Mouse (Mus musculus) midbrain, embryonic 10.5 days (tissue): ENCODE results near the gene Thap3. TPM values are rescaled to one million over a fixed set of nuclear protein-coding genes. Genes with fewer than 3 reads are reported as not detected.
"Not testable (repeated sequence)": the region's sequence is repeated elsewhere in the genome, so short reads cannot be mapped to it uniquely, and the experiment has no call there.

Experiments
- DNase-seq: peaks from one replicate; pipeline ENCODE4 v3.0.0-alpha.2; 2017; ENCODE audit warnings: low spot score
- H3K27ac ChIP-seq: fragments of 300-500 bp; sonication (generic); replicated peaks from 2 replicates; pipeline ENCODE4 v1.5.1; 2016; ENCODE audit warnings: mild to moderate bottlenecking
- H3K27me3 ChIP-seq: fragments of 300-500 bp; sonication (generic); 2 replicates; pipeline ENCODE4 v1.6.1; 2016; ENCODE audit warnings: low read depth, mild to moderate bottlenecking; ENCODE audit not compliant: poor library complexity, severe bottlenecking
- H3K36me3 ChIP-seq: fragments of 300-500 bp; sonication (generic); 2 replicates; pipeline ENCODE4 v1.6.1; 2016; ENCODE audit warnings: mild to moderate bottlenecking, moderate library complexity
- H3K4me1 ChIP-seq: fragments of 300-500 bp; sonication (generic); 2 replicates; pipeline ENCODE4 v1.6.1; 2016
- H3K4me3 ChIP-seq: fragments of 300-500 bp; sonication (generic); 2 replicates; pipeline ENCODE4 v1.5.1; 2016; ENCODE audit warnings: mild to moderate bottlenecking, moderate library complexity
- H3K9me3 ChIP-seq: fragments of 300-500 bp; sonication (generic); replicated peaks from 2 replicates; pipeline ENCODE4 v1.6.1; 2016; ENCODE audit warnings: mild to moderate bottlenecking
- whole genome bisulfite sequencing: fragments of 180-500 bp; shearing (Covaris S2); methylation state at CpG from one replicate; pipeline ENCODE4 v1.1.7; 2016; 5-methylcytosine and 5-hydroxymethylcytosine counted together
- polyA plus RNA-seq: library from polyadenylated mRNA; unstranded; fragments of >200 nt; fragmentation: Nextera tagmentation; extraction: Ambion mirVana; gene quantifications from 2 replicates; pipeline ENCODE4 v1.2.1, GENCODE M21; 2016

The Thap3 gene
- polyA plus RNA-seq: 32.1 and 36.2 TPM in 2 replicates

- peak; percentile 84 for DNase-seq
- Histone ChIP-seq H3K4me3 (peak within 1 kb of the TSS; percentile 97), H3K27me3 (no peaks in the 10 kb centered on the region), H3K27ac (peak within 1 kb of the TSS; percentile 96), H3K36me3 (peaks cover 67% of the 10 kb centered on the region), H3K4me1 (peaks cover 52% of the 10 kb centered on the region), H3K9me3 (no peaks in the 10 kb centered on the region)
- under 1% methylated on average over 54 of the region's 54 CpGs for WGBS
Measured at GRCm38 (mm10) chr4:151988342-151989109, at the start of gene Thap3. Thap3 (minus strand) TSS chr4:151988997.

GRCm38 (mm10) chr4:152038225-152038984 is 49.6 kb upstream of the Thap3 start, which contains the start of gene Tas1r1:
Tas1r1 (minus strand) TSS chr4:152038568.
- H3K27me3 ChIP-seq: 0 out of 2 replicates have a peak, but pooled peaks cover 3% of the 10 kb centered on the region
- DNase-seq: no peak
- H3K4me1 ChIP-seq: peaks cover 30% of the 10 kb centered on the region
- H3K4me3 ChIP-seq: peak within 1 kb of the TSS; percentile 100
- peaks cover 26% of the 10 kb centered on the region for H3K36me3 ChIP-seq
- no peaks in the 10 kb centered on the region for H3K9me3 ChIP-seq
- 51% methylated on average over 10 of the region's 10 CpGs for WGBS
- H3K27ac ChIP-seq: peak within 1 kb of the TSS; percentile 87

- not testable (repeated sequence) for DNase-seq, H3K36me3 ChIP-seq, H3K9me3 ChIP-seq, H3K4me3 ChIP-seq, H3K27ac ChIP-seq
- Histone ChIP-seq H3K4me1 (peaks cover 42% of the 10 kb centered on the region), H3K27me3 (peaks cover 14% of the 10 kb centered on the region)
- 89% methylated on average over 6 of the region's 6 CpGs for WGBS
Measured at GRCm38 (mm10) chr4:152036464-152036863, 47.7 kb upstream of the Thap3 start.

- H3K27ac ChIP-seq: no peak overlapping the region
- H3K4me3 ChIP-seq: no peak overlapping the region
- DNase-seq: no peak
- H3K4me1 ChIP-seq: peaks cover 41% of the 10 kb centered on the region
- peaks cover 14% of the 10 kb centered on the region for H3K27me3 ChIP-seq
- 86% methylated on average over 13 of the region's 13 CpGs for WGBS
- no peaks in the 10 kb centered on the region for H3K9me3 ChIP-seq
- H3K36me3 ChIP-seq: no peaks in the 10 kb centered on the region
Measured at GRCm38 (mm10) chr4:152032922-152033321, 44.1 kb upstream of the Thap3 start.

- H3K4me3 ChIP-seq: no peak overlapping the region
- DNase-seq: no peak
- H3K36me3 ChIP-seq: peaks cover 15% of the 10 kb centered on the region
- 71% methylated on average over 4 of the region's 4 CpGs for WGBS
- no peak overlapping the region; the same call in 1 of the 2 replicates for H3K27ac ChIP-seq
- peaks cover 14% of the 10 kb centered on the region for H3K27me3 ChIP-seq
- no peaks in the 10 kb centered on the region for H3K9me3 ChIP-seq
- peaks cover 65% of the 10 kb centered on the region for H3K4me1 ChIP-seq
Measured at GRCm38 (mm10) chr4:152029997-152030396, 41.2 kb upstream of the Thap3 start.

GRCm38 (mm10) chr4:152029087-152029486 is 40.3 kb upstream of the Thap3 start:
- Histone ChIP-seq H3K36me3 (peaks cover 24% of the 10 kb centered on the region), H3K4me3 (no peak overlapping the region), H3K9me3 (no peaks in the 10 kb centered on the region), H3K27me3 (peaks cover 11% of the 10 kb centered on the region), H3K27ac (no peak overlapping the region), H3K4me1 (peaks cover 71% of the 10 kb centered on the region)
- 47% methylated on average over 5 of the region's 5 CpGs for WGBS
- no peak for DNase-seq

- Histone ChIP-seq H3K27me3 (peaks cover 11% of the 10 kb centered on the region), H3K4me1 (peaks cover 71% of the 10 kb centered on the region), H3K9me3 (no peaks in the 10 kb centered on the region), H3K27ac (no peak overlapping the region), H3K36me3 (peaks cover 30% of the 10 kb centered on the region), H3K4me3 (peak overlapping the region; percentile 72)
- 65% methylated on average over 15 of the region's 15 CpGs for WGBS
- no peak for DNase-seq
Measured at GRCm38 (mm10) chr4:152028456-152028855, 39.7 kb upstream of the Thap3 start.

- under 1% methylated on average over 35 of the region's 35 CpGs for WGBS
- H3K4me1 ChIP-seq: peaks cover 70% of the 10 kb centered on the region
Measured at GRCm38 (mm10) chr4:152027524-152027923, 38.7 kb upstream of the Thap3 start, which contains the start of gene Zbtb48. Zbtb48 (minus strand) TSS chr4:152027671.

GRCm38 (mm10) chr4:152026751-152027508 is 38.1 kb upstream of the Thap3 start:
- Histone ChIP-seq H3K9me3 (no peaks in the 10 kb centered on the region), H3K36me3 (peaks cover 45% of the 10 kb centered on the region), H3K27ac (peak overlapping the region; percentile 86), H3K4me1 (peaks cover 64% of the 10 kb centered on the region), H3K27me3 (peaks cover 3% of the 10 kb centered on the region), H3K4me3 (peak overlapping the region; percentile 72)
- WGBS: 2% methylated on average over 41 of the region's 41 CpGs
- DNase-seq: no peak

More at GRCm38 (mm10) chr4:152027524-152027923, 38.7 kb upstream of the Thap3 start, which contains the start of gene Zbtb48:
- peak; percentile 96 for DNase-seq
- Histone ChIP-seq H3K9me3 (no peaks in the 10 kb centered on the region), H3K27ac (peak within 1 kb of the TSS; percentile 86), H3K4me3 (peak within 1 kb of the TSS; percentile 72), H3K36me3 (peaks cover 39% of the 10 kb centered on the region), H3K27me3 (peaks cover 9% of the 10 kb centered on the region)

GRCm38 (mm10) chr4:152024525-152024924 is 35.7 kb upstream of the Thap3 start:
- Histone ChIP-seq H3K27me3 (no peaks in the 10 kb centered on the region), H3K4me1 (peaks cover 42% of the 10 kb centered on the region), H3K36me3 (peaks cover 69% of the 10 kb centered on the region), H3K4me3 (no peak overlapping the region), H3K27ac (no peak overlapping the region), H3K9me3 (no peaks in the 10 kb centered on the region)
- DNase-seq: no peak
- WGBS: 91% methylated on average over 11 of the region's 11 CpGs

GRCm38 (mm10) chr4:152022506-152022905 is 33.7 kb upstream of the Thap3 start:
- H3K4me1 ChIP-seq: peaks cover 28% of the 10 kb centered on the region
- H3K27ac ChIP-seq: no peak overlapping the region
- peaks cover 90% of the 10 kb centered on the region for H3K36me3 ChIP-seq
- no peaks in the 10 kb centered on the region for H3K27me3 ChIP-seq
- no peak for DNase-seq
- no peak overlapping the region for H3K4me3 ChIP-seq
- no peaks in the 10 kb centered on the region for H3K9me3 ChIP-seq
- whole genome bisulfite sequencing: 88% methylated on average over 8 of the region's 8 CpGs

GRCm38 (mm10) chr4:152021568-152022097 is 32.8 kb upstream of the Thap3 start:
- H3K9me3 ChIP-seq: no peaks in the 10 kb centered on the region
- no peaks in the 10 kb centered on the region for H3K27me3 ChIP-seq
- no peak overlapping the region for H3K4me3 ChIP-seq
- peaks cover 22% of the 10 kb centered on the region for H3K4me1 ChIP-seq
- whole genome bisulfite sequencing: 76% methylated on average over 12 of the region's 12 CpGs
- DNase-seq: no peak
- H3K27ac ChIP-seq: no peak overlapping the region
- peaks cover 97% of the 10 kb centered on the region for H3K36me3 ChIP-seq
